In genomic region chr17:33978631-33979031, GRCm38 (mm10) we compare ENCODE assay signal across 8 mouse cellular contexts. TPM values are rescaled to one million over a fixed set of nuclear protein-coding genes. Genes with fewer than 3 reads are reported as not detected.
A peak's percentile ranks its signal among the peaks of the same experiment; 100 is the strongest.
DNase-seq lines count a peak whose midpoint lies in the region; ATAC-seq and TF ChIP-seq lines count a peak whose summit lies in the region.

No protein-coding gene starts in this region.

- peaks cover 15% of the 10 kb centered on the region; the same call in 1 of the 2 replicates for H3K27me3 ChIP-seq in liver, embryonic 14.5 days (ENCODE audit: control insufficient read depth, insufficient read depth, low read length)
- H3K27me3 ChIP-seq in myocyte (ENCODE audit: control insufficient read depth, insufficient read depth, insufficient read length), result peaks cover 23% of the 10 kb centered on the region
- no peaks in the 10 kb centered on the region for H3K27me3 ChIP-seq in thymus, adult 2 months (ENCODE audit: control insufficient read depth, insufficient read depth, low read length)

- peak; percentile 52 to 65 for DNase-seq in left cerebral cortex, adult 9 months (ENCODE audit: low spot score in 2 of 2)
- DNase-seq in left cerebral cortex, postnatal 4 days, result no peak
- peak; percentile 77 to 82 for DNase-seq in cerebellum, postnatal 25 days
- peak; percentile 82 for DNase-seq in gastrocnemius, postnatal 25 days
- peak; percentile 58 to 73 (median 59) for DNase-seq in liver, embryonic 14.5 days (ENCODE audit: low read depth in 3 of 3, low spot score in 3 of 3)
- DNase-seq in thymus, adult 2 months, result peak; percentile 51

- TF ChIP-seq CTCF in liver, embryonic 14.5 days (IDR thresholded peaks at IDR 0.05; ENCODE audit: low read depth), result no peak
- no peak for TF ChIP-seq CTCF in thymus, adult 2 months (IDR thresholded peaks at IDR 0.05; ENCODE audit: borderline replicate concordance, control insufficient read depth, extremely low read depth, insufficient read depth, low read length, poor library complexity)

- no peaks in the 10 kb centered on the region for H3K9me3 ChIP-seq in liver, embryonic 14.5 days (ENCODE audit: control insufficient read depth, low read length)

- no peaks in the 10 kb centered on the region for H3K36me3 ChIP-seq in liver, embryonic 14.5 days (replicated peaks; ENCODE audit: control insufficient read depth, insufficient read depth, low read depth)
- no peaks in the 10 kb centered on the region for H3K36me3 ChIP-seq in myocyte (ENCODE audit: control insufficient read depth, insufficient read depth)
- no peaks in the 10 kb centered on the region for H3K36me3 ChIP-seq in thymus, adult 2 months (ENCODE audit: control insufficient read depth, insufficient read depth, low read length)

- under 1% methylated on average over 17 of the region's 17 CpGs for WGBS in liver, embryonic 14.5 days (ENCODE audit: insufficient replicate concordance)
- WGBS in thymus, adult 2 months, result 1% methylated on average over 17 of the region's 17 CpGs

- intact Hi-C loops in left cerebral cortex, postnatal 4 days (cut with DNase I), result no loop called here

- peaks cover 0 to 21% of the 10 kb centered on the region in 2 experiments; a peak in 2 of 4 replicates for H3K4me1 ChIP-seq in liver, embryonic 14.5 days (replicated peaks; ENCODE audit: control insufficient read depth in 2 of 2, insufficient read depth in 2 of 2, low read length in 1 of 2)
- H3K4me1 ChIP-seq in thymus, adult 2 months (replicated peaks; ENCODE audit: control insufficient read depth, insufficient read depth, low read length), result peaks cover 28% of the 10 kb centered on the region

- TF ChIP-seq EP300 in liver, embryonic 14.5 days (IDR thresholded peaks at IDR 0.05; ENCODE audit: low read depth), result no peak

- peak overlapping the region; percentile 20 to 48 for H3K4me3 ChIP-seq in liver, embryonic 14.5 days (ENCODE audit: insufficient read depth in 1 of 2, low read depth in 2 of 2, low read length in 2 of 2)
- H3K4me3 ChIP-seq in myocyte, result no peak overlapping the region
- peak overlapping the region; percentile 58 for H3K4me3 ChIP-seq in thymus, adult 2 months (ENCODE audit: control insufficient read depth, insufficient read depth, low read length)

- no peak for TF ChIP-seq POLR2A in myocyte (IDR thresholded peaks at IDR 0.05; ENCODE audit: insufficient read length, low read depth)
- TF ChIP-seq POLR2A in thymus, adult 2 months (IDR thresholded peaks at IDR 0.05; ENCODE audit: control insufficient read depth, extremely low read depth, insufficient read depth, low read length, poor library complexity), result no peak

- H3ac ChIP-seq in myocyte (ENCODE audit: control insufficient read depth, insufficient read length), result no peak overlapping the region

- peak overlapping the region; percentile 65 for H3K4me2 ChIP-seq in liver, embryonic 14.5 days (ENCODE audit: low read depth)
- H3K4me2 ChIP-seq in myocyte (ENCODE audit: low read depth), result peak overlapping the region; percentile 66

- ATAC-seq in inflammation-experienced regulatory T-cells, adult 6 months, result peak; percentile 72
- ATAC-seq in liver, embryonic 14.5 days (ENCODE audit: insufficient read depth), result peak; percentile 76

- no peaks in the 10 kb centered on the region for H3K79me2 ChIP-seq in myocyte (ENCODE audit: control insufficient read depth, insufficient read depth)

- no peak overlapping the region for H3K27ac ChIP-seq in liver, embryonic 14.5 days
- H3K27ac ChIP-seq in thymus, adult 2 months (ENCODE audit: control insufficient read depth, insufficient read depth, low read length), result peak overlapping the region; percentile 69

- H3K9ac ChIP-seq in liver, embryonic 14.5 days (replicated peaks), result no peak overlapping the region

TF ChIP-seq in myocyte, 11 proteins besides CTCF, POLR2A, EP300 and RAD21:
- TF ChIP-seq MYOG (IDR thresholded peaks at IDR 0.05; ENCODE audit: control insufficient read depth in 1 of 3, insufficient read depth in 1 of 3, insufficient read length in 2 of 3, low read depth in 2 of 3), result no peak
- TF ChIP-seq TCF12 (IDR thresholded peaks at IDR 0.05; ENCODE audit: insufficient read depth, poor library complexity, severe bottlenecking), result no peak
- no peak for TF ChIP-seq SRF (IDR thresholded peaks at IDR 0.05; ENCODE audit: control insufficient read depth, insufficient read length, low read depth)
- TF ChIP-seq E2F4 (IDR thresholded peaks at IDR 0.05; ENCODE audit: insufficient read depth), result no peak
- TF ChIP-seq USF1 (IDR thresholded peaks at IDR 0.05; ENCODE audit: low read depth), result no peak
- no peak for TF ChIP-seq CEBPB (IDR thresholded peaks at IDR 0.05; ENCODE audit: insufficient read depth, poor library complexity, severe bottlenecking)
- TF ChIP-seq POLR2AphosphoS2 (IDR thresholded peaks at IDR 0.05; ENCODE audit: insufficient read length, low read depth), result no peak
- no peak for TF ChIP-seq TCF3 (IDR thresholded peaks at IDR 0.05; ENCODE audit: insufficient read length, low read depth)
- no peak for TF ChIP-seq MYOD1 (IDR thresholded peaks at IDR 0.05; ENCODE audit: control insufficient read depth in 1 of 3, insufficient read length in 2 of 3, low read depth in 2 of 3)
- no peak for TF ChIP-seq REST (IDR thresholded peaks at IDR 0.05; ENCODE audit: insufficient read depth, insufficient read length)
- TF ChIP-seq MAX (IDR thresholded peaks at IDR 0.05; ENCODE audit: low read depth), result no peak

RNA-seq across cellular contexts. Expression of gene H2-K1, which starts 21.5 kb away (rescaled TPM):
- total RNA-seq in left cerebral cortex, postnatal 4 days (2021), result 10 to 100 TPM in 1 of 2 experiments, 1 to 10 TPM in 1; 8.2 to 13.8 TPM
- 10 to 100 TPM; 22.8 to 48.2 TPM for total RNA-seq in gastrocnemius, postnatal 25 days (2021)
- polyA plus RNA-seq in inflammation-experienced regulatory T-cells, adult 6 months (2017; shearing (Covaris generic)), result 1,000 to 10,000 TPM; 4,943 to 7,708 (median 5,398) TPM
- polyA plus RNA-seq in liver, embryonic 14.5 days (2012; rRNA removed), result 124 and 137 TPM in 2 replicates
- 107 and 108 TPM in 2 replicates for polyA plus RNA-seq in liver, embryonic 14.5 days (2014; fragmentation: Nextera tagmentation; extraction: Ambion mirVana)
- polyA plus RNA-seq in myocyte (2012; fragmentation: generic; extraction: Trizol), result 89.2 TPM
- 3,482 and 5,138 TPM in 2 replicates for polyA plus RNA-seq in thymus, adult 2 months (2012; rRNA removed)

RNA-seq across cellular contexts. Expression of gene Rps18, which starts 22.8 kb away (rescaled TPM):
- total RNA-seq in left cerebral cortex, postnatal 4 days (2021), result 100 to 1,000 TPM; 557 to 591 TPM
- total RNA-seq in gastrocnemius, postnatal 25 days (2021), result 100 to 1,000 TPM; 330 to 347 TPM
- polyA plus RNA-seq in inflammation-experienced regulatory T-cells, adult 6 months (2017; shearing (Covaris generic)), result 1,000 to 10,000 TPM; 3,532 to 7,587 (median 7,167) TPM
- 829 and 1,098 TPM in 2 replicates for polyA plus RNA-seq in liver, embryonic 14.5 days (2012; rRNA removed)
- 1,411 and 1,430 TPM in 2 replicates for polyA plus RNA-seq in liver, embryonic 14.5 days (2014; fragmentation: Nextera tagmentation; extraction: Ambion mirVana)
- polyA plus RNA-seq in myocyte (2012; fragmentation: generic; extraction: Trizol), result 287 TPM
- 584 and 593 TPM in 2 replicates for polyA plus RNA-seq in thymus, adult 2 months (2012; rRNA removed)

RNA-seq across cellular contexts. Expression of gene Vps52, which starts 23.0 kb away (rescaled TPM):
- 10 to 100 TPM; 72.2 to 72.6 TPM for total RNA-seq in left cerebral cortex, postnatal 4 days (2021)
- 10 to 100 TPM; 27.2 to 28.8 TPM for total RNA-seq in gastrocnemius, postnatal 25 days (2021)
- 10 to 100 TPM; 27.6 to 30.0 (median 27.8) TPM for polyA plus RNA-seq in inflammation-experienced regulatory T-cells, adult 6 months (2017; shearing (Covaris generic))
- polyA plus RNA-seq in liver, embryonic 14.5 days (2012; rRNA removed), result 17.4 and 18.7 TPM in 2 replicates
- polyA plus RNA-seq in liver, embryonic 14.5 days (2014; fragmentation: Nextera tagmentation; extraction: Ambion mirVana), result 15.2 and 18.4 TPM in 2 replicates
- 29.9 TPM for polyA plus RNA-seq in myocyte (2012; fragmentation: generic; extraction: Trizol)
- 127 and 142 TPM in 2 replicates for polyA plus RNA-seq in thymus, adult 2 months (2012; rRNA removed)

RNA-seq across cellular contexts. Expression of gene B3galt4, which starts 27.3 kb away (rescaled TPM):
- total RNA-seq in left cerebral cortex, postnatal 4 days (2021), result 1 to 10 TPM; 6.6 to 6.8 TPM
- 1 to 10 TPM; 1.8 to 1.9 TPM for total RNA-seq in gastrocnemius, postnatal 25 days (2021)
- polyA plus RNA-seq in inflammation-experienced regulatory T-cells, adult 6 months (2017; shearing (Covaris generic)), result 10 to 100 TPM; 12.8 to 15.1 (median 13.9) TPM
- 1.1 and 1.3 TPM in 2 replicates for polyA plus RNA-seq in liver, embryonic 14.5 days (2012; rRNA removed)
- polyA plus RNA-seq in liver, embryonic 14.5 days (2014; fragmentation: Nextera tagmentation; extraction: Ambion mirVana), result 1.1 and 1.8 TPM in 2 replicates
- polyA plus RNA-seq in myocyte (2012; fragmentation: generic; extraction: Trizol), result 1.2 TPM
- 25.6 and 25.8 TPM in 2 replicates for polyA plus RNA-seq in thymus, adult 2 months (2012; rRNA removed)

RNA-seq across cellular contexts. Expression of gene Wdr46, which starts 38.2 kb away (rescaled TPM):
- total RNA-seq in left cerebral cortex, postnatal 4 days (2021), result 10 to 100 TPM; 30.1 to 36.6 TPM
- total RNA-seq in gastrocnemius, postnatal 25 days (2021), result 10 to 100 TPM in 1 of 2 experiments, 1 to 10 TPM in 1; 9.7 to 11.6 TPM
- 10 to 100 TPM in 2 of 3 experiments, 1 to 10 TPM in 1; 6.8 to 11.0 (median 10.1) TPM for polyA plus RNA-seq in inflammation-experienced regulatory T-cells, adult 6 months (2017; shearing (Covaris generic))
- polyA plus RNA-seq in liver, embryonic 14.5 days (2012; rRNA removed), result 17.3 and 18.9 TPM in 2 replicates
- polyA plus RNA-seq in liver, embryonic 14.5 days (2014; fragmentation: Nextera tagmentation; extraction: Ambion mirVana), result 8.0 and 11.6 TPM in 2 replicates
- 25.9 TPM for polyA plus RNA-seq in myocyte (2012; fragmentation: generic; extraction: Trizol)
- polyA plus RNA-seq in thymus, adult 2 months (2012; rRNA removed), result 35.4 and 38.1 TPM in 2 replicates

Comparison
In these comparisons a context has a peak if more than half of its experiments do, and no peak if none do; other contexts are left out.
1. RNA of gene H2-K1, which starts 21.5 kb away (polyA plus RNA-seq): 4,943 to 7,708 TPM in inflammation-experienced regulatory T-cells, adult 6 months and 3,482 to 5,138 TPM in thymus, adult 2 months; 107 to 137 TPM in liver, embryonic 14.5 days and 89.2 TPM in myocyte (single experiment); every median in the first group is over 10 times any median in the second.